Mouse (Mus musculus) lung, postnatal 0 days (tissue): Measurements from ENCODE around the gene Add1. TPM values are rescaled to one million over a fixed set of nuclear protein-coding genes. Genes with fewer than 3 reads are reported as not detected.

Experiments
- ATAC-seq: fragments of 200-750 bp; cut with Nextera tagmentation; 2 replicates; pipeline ENCODE4 v1.8.0; 2017; ENCODE audit warnings: moderate library complexity
- DNase-seq: peaks from one replicate; pipeline ENCODE4 v3.0.0-alpha.2; 2016; ENCODE audit warnings: low spot score
- H3K27ac ChIP-seq: fragments of 300-500 bp; sonication (generic); 2 replicates; pipeline ENCODE4 v1.5.1; 2014; ENCODE audit warnings: antibody characterized with exemption, mild to moderate bottlenecking, low read length, mixed read lengths
- H3K27me3 ChIP-seq: fragments of 300-500 bp; sonication (generic); replicated peaks from 2 replicates; pipeline ENCODE4 v1.6.1; 2014; ENCODE audit warnings: low read length, mixed read lengths; ENCODE audit not compliant: insufficient read depth
- H3K36me3 ChIP-seq: fragments of 300-500 bp; sonication (generic); 2 replicates; pipeline ENCODE4 v1.6.1; 2014; ENCODE audit warnings: low read length, mixed read lengths; ENCODE audit not compliant: insufficient read depth
- H3K4me1 ChIP-seq: fragments of 300-500 bp; sonication (generic); 2 replicates; pipeline ENCODE4 v1.6.1; 2014; ENCODE audit warnings: antibody characterized with exemption, low read depth, low read length, mixed read lengths; ENCODE audit not compliant: insufficient read depth
- H3K4me2 ChIP-seq: fragments of 300-500 bp; sonication (generic); replicated peaks from 2 replicates; pipeline ENCODE4 v1.6.1; 2014; ENCODE audit warnings: low read depth, mild to moderate bottlenecking, low read length, moderate library complexity, mixed read lengths
- H3K4me3 ChIP-seq: fragments of 300-500 bp; sonication (generic); 2 replicates; pipeline ENCODE4 v1.5.1; 2014; ENCODE audit warnings: low read depth, low read length
- H3K9ac ChIP-seq: fragments of 300-500 bp; sonication (generic); replicated peaks from 2 replicates; pipeline ENCODE4 v1.6.1; 2014; ENCODE audit warnings: low read depth, mild to moderate bottlenecking
- H3K9me3 ChIP-seq: fragments of 300-500 bp; sonication (generic); 2 replicates; pipeline ENCODE4 v1.6.1; 2016; ENCODE audit warnings: low read length, mixed read lengths
- CTCF ChIP-seq: IDR thresholded peaks from 2 replicates; pipeline ENCODE4 v1.5.1; 2016; ENCODE audit warnings: antibody characterized with exemption, mild to moderate bottlenecking
- EP300 ChIP-seq: IDR thresholded peaks from 2 replicates; pipeline ENCODE4 v1.6.1; 2016; ENCODE audit warnings: antibody characterized with exemption, mild to moderate bottlenecking, control low read depth
- WGBS: fragments of 180-500 bp; shearing (Covaris S2); extraction: QIAGEN DNeasy Blood & Tissue Kit; methylation state at CpG from one replicate; pipeline ENCODE4 v1.1.7; 2014; 5-methylcytosine and 5-hydroxymethylcytosine counted together
- polyA plus RNA-seq: library from polyadenylated mRNA; unstranded; fragments of >200 nt; fragmentation: Nextera tagmentation; extraction: Ambion mirVana; gene quantifications from 2 replicates; pipeline ENCODE4 v1.2.1, GENCODE M21; 2015

The Add1 gene
- polyA plus RNA-seq, 1 experiment from 2014 or later: 135 TPM

GRCm38 (mm10) chr5:34634746-34635400 is 61.4 kb downstream of the Add1 start:
- Histone ChIP-seq H3K36me3 (peaks cover 21% of the 10 kb centered on the region), H3K9ac (no peak overlapping the region), H3K27ac (0 out of 2 replicates have a peak overlapping the region, but pooled peaks have one; percentile 32), H3K27me3 (no peaks in the 10 kb centered on the region), H3K4me1 (peaks cover 3% of the 10 kb centered on the region; the same call in 1 of the 2 replicates), H3K4me3 (no peak overlapping the region), H3K4me2 (no peak overlapping the region), H3K9me3 (no peaks in the 10 kb centered on the region)
- TF ChIP-seq CTCF (no peak), EP300 (no peak)
- ATAC-seq (no peak), DNase-seq (no peak)
- WGBS: 82% methylated on average over 13 of the region's 13 CpGs

- Histone ChIP-seq H3K27ac (0 out of 2 replicates have a peak overlapping the region, but pooled peaks have one; percentile 14), H3K4me1 (peaks cover 3% of the 10 kb centered on the region; the same call in 1 of the 2 replicates), H3K9ac (0 out of 2 replicates have a peak overlapping the region, but pooled peaks have one; percentile 48), H3K27me3 (no peaks in the 10 kb centered on the region), H3K4me3 (peak overlapping the region; percentile 55; the same call in 1 of the 2 replicates), H3K4me2 (peak overlapping the region; percentile 85), H3K9me3 (no peaks in the 10 kb centered on the region), H3K36me3 (peaks cover 16% of the 10 kb centered on the region)
- 50% methylated on average over 10 of the region's 10 CpGs for WGBS
- no peak for TF ChIP-seq EP300
- TF ChIP-seq CTCF: no peak
- ATAC-seq: no peak
- no peak for DNase-seq
Measured at GRCm38 (mm10) chr5:34635665-34636192, 62.3 kb downstream of the Add1 start.

- peaks cover 11% of the 10 kb centered on the region for H3K36me3 ChIP-seq
- under 1% methylated on average over 48 of the region's 48 CpGs for WGBS
Measured at GRCm38 (mm10) chr5:34636481-34637287, 63.2 kb downstream of the Add1 start, which contains the start of gene Mfsd10. Gene Mfsd10 (minus strand): TSS chr5:34637212.

GRCm38 (mm10) chr5:34637591-34638156 is 64.2 kb downstream of the Add1 start:
- Histone ChIP-seq H3K4me3 (no peak overlapping the region), H3K4me1 (peaks cover 3% of the 10 kb centered on the region; the same call in 1 of the 2 replicates), H3K27me3 (no peaks in the 10 kb centered on the region), H3K4me2 (no peak overlapping the region), H3K36me3 (peaks cover 5% of the 10 kb centered on the region; the same call in 1 of the 2 replicates), H3K27ac (no peak overlapping the region), H3K9ac (no peak overlapping the region), H3K9me3 (no peaks in the 10 kb centered on the region)
- ATAC-seq: no peak
- no peak for TF ChIP-seq EP300
- no peak for TF ChIP-seq CTCF
- WGBS: 71% methylated on average over 7 of the region's 7 CpGs
- no peak for DNase-seq

More at GRCm38 (mm10) chr5:34636481-34637287, 63.2 kb downstream of the Add1 start, which contains the start of gene Mfsd10:
- DNase-seq: peak; percentile 93
- Histone ChIP-seq H3K4me3 (peak within 1 kb of the TSS; percentile 55), H3K4me2 (peak within 1 kb of the TSS; percentile 85), H3K4me1 (peaks cover 3% of the 10 kb centered on the region; the same call in 1 of the 2 replicates), H3K27ac (peak within 1 kb of the TSS; percentile 77), H3K27me3 (no peaks in the 10 kb centered on the region), H3K9me3 (no peaks in the 10 kb centered on the region), H3K9ac (peak within 1 kb of the TSS; percentile 48)
- peak; percentile 87 for ATAC-seq
- peak; percentile 71 for TF ChIP-seq CTCF
- no peak for TF ChIP-seq EP300

- H3K9ac ChIP-seq: no peak overlapping the region
- TF ChIP-seq CTCF (no peak), EP300 (no peak)
- no peaks in the 10 kb centered on the region for H3K9me3 ChIP-seq
- H3K4me1 ChIP-seq: no peaks in the 10 kb centered on the region
- H3K4me2 ChIP-seq: no peak overlapping the region
- DNase-seq (no peak), ATAC-seq (no peak)
- H3K27me3 ChIP-seq: no peaks in the 10 kb centered on the region
- 84% methylated on average over 3 of the region's 3 CpGs for WGBS
- H3K36me3 ChIP-seq: peaks cover 18% of the 10 kb centered on the region
- no peak overlapping the region for H3K4me3 ChIP-seq
- no peak overlapping the region for H3K27ac ChIP-seq
Measured at GRCm38 (mm10) chr5:34641991-34642390, 68.5 kb downstream of the Add1 start.

GRCm38 (mm10) chr5:34642932-34643331 is 69.5 kb downstream of the Add1 start:
- Histone ChIP-seq H3K9me3 (no peaks in the 10 kb centered on the region), H3K27ac (no peak overlapping the region), H3K4me1 (no peaks in the 10 kb centered on the region), H3K4me2 (no peak overlapping the region), H3K9ac (no peak overlapping the region), H3K36me3 (peaks cover 25% of the 10 kb centered on the region), H3K4me3 (no peak overlapping the region), H3K27me3 (no peaks in the 10 kb centered on the region)
- peak; percentile 87 for DNase-seq
- no peak for TF ChIP-seq EP300
- TF ChIP-seq CTCF: peak; percentile 78
- peak; percentile 93 for ATAC-seq
- WGBS: 57% methylated on average over 5 of the region's 5 CpGs
